Mouse (Mus musculus): Measurements from ENCODE around the gene Rab6b.
A peak's percentile ranks its signal among the peaks of the same experiment; 100 is the strongest.

DNA sequence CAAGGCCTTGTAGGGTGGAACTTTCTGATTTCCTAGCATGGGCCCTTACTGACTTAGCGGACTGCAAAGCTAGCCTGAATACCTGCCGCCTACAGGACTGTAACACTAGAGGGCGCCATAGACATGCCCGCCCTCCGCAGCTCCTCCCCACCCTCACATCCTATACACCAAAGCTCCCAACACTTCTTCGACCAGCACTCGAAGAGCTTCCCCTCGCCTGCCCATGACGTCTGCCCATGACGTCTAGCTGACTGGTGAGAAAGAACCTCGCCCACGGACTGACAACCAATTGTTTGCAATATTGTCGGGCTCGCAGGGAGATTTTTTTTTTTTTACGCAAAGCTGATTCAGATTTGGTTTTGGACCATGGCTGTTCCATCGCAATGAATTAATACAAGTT is 96.3 kb downstream of the Rab6b start:
- TF ChIP-seq CTCF (IDR thresholded peaks at IDR 0.05; ENCODE audit: low read depth, low read length) (peak; percentile 83), TAL1 (conservative IDR thresholded peaks at IDR 0.05; ENCODE audit: low read depth, low read length) (no peak), GATA1 (IDR thresholded peaks at IDR 0.05; ENCODE audit: borderline replicate concordance, low read length) (no peak)
